Mouse (Mus musculus) left cerebral cortex, adult 11 months (tissue): ENCODE measurements at regions not wholly inside any gene's neighbourhood (a gene's known extent, or its start where the extent isn't known, plus 50 kb on each side); places are given as distances from the start of the nearest gene placed in this dataset.
"Not testable (repeated sequence)": the region's sequence is repeated elsewhere in the genome, so short reads cannot be mapped to it uniquely, and the experiment has no call there.

Source experiments
- DNase-seq: peaks from one replicate; pipeline ENCODE4 v3.0.0; 2022; ENCODE audit warnings: low spot score

GRCm38 (mm10) chr16:49409235-49409634 lies 289.8 kb upstream of the Ift57 start:
- no peak for DNase-seq

DNA sequence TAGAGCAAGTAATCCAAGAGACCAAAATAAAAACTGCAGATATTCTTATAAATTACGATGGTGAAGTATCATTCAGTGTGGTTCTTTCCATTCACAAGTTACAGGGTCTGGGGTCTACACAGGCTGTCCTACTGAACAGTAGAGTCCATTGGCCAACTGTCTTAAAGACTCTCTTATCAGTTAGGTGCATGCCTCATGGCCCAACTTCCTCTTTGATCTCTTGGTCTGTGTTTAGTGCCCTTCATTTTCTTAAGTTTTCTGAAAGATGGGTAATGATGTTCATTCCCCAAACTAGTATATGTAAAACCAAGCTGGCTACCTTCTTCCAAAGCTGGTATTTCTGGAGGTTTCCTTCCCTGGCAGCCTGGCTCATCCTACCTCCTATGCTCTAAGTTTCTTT lies 268.7 kb upstream of the Ift57 start:
- DNase-seq = no peak

DNA sequence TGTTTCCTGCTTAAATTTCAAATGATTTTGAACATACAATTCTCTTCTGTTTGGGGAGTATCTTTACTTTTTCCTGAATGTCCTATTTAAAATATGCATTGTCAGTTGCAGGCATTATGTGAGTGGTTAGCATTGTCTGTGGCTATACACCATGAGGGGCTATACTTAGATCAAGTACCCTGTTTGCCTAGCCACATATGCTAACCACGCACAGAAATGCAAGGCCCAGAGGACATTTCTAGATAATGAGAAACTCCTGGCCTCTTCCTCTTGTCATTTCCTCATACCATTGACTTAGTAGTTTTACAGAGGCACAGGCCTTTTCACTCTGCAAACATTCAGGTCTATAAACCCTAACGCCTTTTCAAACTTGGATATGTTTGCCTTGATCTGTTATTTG lies 267.1 kb upstream of the Ift57 start:
- DNase-seq = no peak

GRCm38 (mm10) chr16:49441225-49441624 lies 257.8 kb upstream of the Ift57 start:
- DNase-seq = no peak

DNA sequence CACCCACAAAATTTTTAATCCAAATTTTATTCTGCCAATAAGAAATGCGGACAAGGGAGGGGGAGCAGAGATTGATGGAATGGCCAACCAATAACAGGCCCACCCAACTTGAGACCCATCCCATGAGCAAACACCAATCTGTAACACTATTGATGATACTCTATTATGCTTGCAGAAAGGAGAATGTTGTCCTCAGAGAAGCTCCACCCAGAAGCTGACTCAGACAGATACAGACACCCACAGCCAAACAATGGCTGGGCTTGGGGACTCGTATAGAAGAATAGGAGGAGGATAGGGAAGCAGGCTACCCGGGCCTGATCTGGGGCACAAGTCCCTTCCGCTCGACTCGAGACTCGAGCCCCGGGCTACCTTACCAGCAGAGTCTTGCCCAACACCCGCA lies 251.7 kb upstream of the Ift57 start:
- DNase-seq = not testable (repeated sequence)

DNA sequence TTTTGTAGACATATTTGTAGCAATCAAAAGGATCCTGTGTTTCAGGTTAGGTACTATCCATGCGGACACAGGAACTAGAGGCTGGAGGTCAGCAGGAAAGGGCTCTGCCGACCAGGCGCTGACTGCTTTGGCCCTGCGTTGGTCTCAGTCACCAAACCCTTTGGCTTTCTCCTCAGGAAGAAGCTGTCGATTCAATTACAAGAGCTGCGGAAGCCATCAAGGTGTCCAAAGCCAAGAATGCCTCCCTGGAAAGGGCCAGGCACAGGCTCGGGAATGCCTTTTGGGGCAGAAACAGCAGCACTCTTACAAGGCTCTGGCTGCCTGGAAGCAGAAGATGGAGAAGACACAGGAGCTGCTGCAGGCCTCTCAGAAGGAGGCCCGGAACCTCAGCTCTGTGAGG lies 205.2 kb upstream of the Ift57 start:
- no peak for DNase-seq

DNA sequence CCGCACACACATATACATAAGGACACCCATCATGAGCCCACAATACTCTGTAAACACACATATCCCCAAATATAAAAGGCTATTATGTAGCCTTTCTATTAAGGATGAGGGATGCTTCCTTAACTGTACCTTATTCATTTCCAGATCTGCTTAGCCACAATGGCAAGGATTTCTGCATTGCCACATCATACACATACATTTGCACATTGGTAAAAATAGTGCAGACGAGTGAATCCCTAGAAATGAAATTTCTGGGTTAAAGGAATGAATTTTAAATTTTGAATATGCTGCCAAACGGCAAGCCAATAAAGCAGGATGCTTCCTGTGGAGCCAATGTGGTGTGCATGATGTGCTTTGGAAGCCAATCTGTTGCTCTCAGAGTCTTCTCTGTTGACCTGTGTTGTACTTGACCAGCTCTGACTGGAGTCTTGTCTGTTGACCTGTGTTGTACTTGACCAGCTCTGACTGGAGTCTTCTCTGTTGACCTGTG lies 201.5 kb upstream of the Ift57 start:
- no peak for DNase-seq

- no peak for DNase-seq
These were observed 198.2 kb upstream of the Ift57 start for GRCm38 (mm10) chr16:49500818-49501217.

- no peak for DNase-seq
These were observed 195.1 kb upstream of the Ift57 start for GRCm38 (mm10) chr16:49503897-49504413.

DNA sequence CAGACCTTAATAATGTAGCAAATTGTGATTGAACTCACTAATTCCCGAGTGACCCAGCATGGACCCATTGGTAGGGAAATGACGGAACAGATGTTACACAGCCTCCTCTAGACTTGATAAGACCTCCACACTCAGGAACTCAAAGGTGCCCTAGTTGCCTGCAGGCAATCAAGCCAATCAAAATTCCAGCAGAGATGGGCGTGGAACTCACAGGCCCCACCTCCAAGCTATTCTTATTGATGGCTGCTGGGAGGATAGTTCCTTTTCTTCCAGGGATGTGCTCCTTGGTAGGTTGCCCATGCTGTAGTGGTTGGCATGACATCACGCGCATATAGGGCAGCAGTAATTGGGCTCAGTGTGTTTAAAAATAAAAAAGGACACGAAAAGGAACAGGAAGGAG lies 194.4 kb upstream of the Ift57 start:
- DNase-seq = no peak

- no peak for DNase-seq
These were observed 193.8 kb upstream of the Ift57 start for GRCm38 (mm10) chr16:49505271-49505670.

GRCm38 (mm10) chr16:49518844-49519243 lies 180.2 kb upstream of the Ift57 start:
- DNase-seq = no peak

- no peak for DNase-seq
These were observed 178.6 kb upstream of the Ift57 start for GRCm38 (mm10) chr16:49520411-49520810.

GRCm38 (mm10) chr16:49521685-49522084 lies 177.3 kb upstream of the Ift57 start:
- DNase-seq = no peak

- no peak for DNase-seq
These were observed 176.5 kb upstream of the Ift57 start for GRCm38 (mm10) chr16:49522576-49522975.

DNA sequence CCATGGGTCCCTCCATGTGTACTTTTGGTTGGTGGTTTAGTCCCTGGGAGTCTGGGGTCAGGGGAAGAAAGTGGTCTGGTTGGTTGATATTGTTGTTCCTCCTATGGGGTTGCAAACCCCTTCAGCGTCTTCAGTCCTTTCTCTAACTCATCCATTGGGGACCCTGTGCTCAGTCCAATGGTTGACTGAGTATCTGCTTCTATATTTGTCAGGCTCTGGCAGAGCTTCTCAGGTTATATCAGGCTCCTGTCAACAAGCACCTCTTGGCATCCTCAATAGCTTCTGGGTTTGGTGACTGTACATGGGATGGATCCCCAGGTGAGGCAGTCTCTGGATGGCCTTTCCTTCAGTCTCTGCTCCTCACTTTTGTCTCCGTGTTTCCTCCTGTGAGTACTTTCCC lies 170.4 kb upstream of the Ift57 start:
- DNase-seq = not testable (repeated sequence)

DNA sequence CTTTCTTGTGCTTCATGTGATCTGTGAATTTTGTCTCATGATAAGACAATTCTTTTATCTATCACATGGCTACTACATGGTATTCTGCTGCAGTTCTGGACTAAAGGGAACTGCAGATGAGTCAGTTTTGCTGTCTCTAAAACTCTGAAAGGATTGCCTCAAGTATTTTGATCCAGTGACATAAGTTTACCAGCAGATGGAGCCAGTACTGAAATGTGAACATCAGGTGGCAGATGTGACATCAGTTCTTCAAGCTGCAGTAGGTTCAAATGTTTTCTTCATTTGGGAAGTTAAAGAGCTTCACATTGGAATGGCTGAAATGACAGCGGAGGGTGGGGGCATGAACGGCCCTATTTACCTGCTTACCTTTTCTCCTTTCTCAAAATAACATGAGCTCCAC lies 170.0 kb upstream of the Ift57 start:
- no peak for DNase-seq

GRCm38 (mm10) chr16:49530051-49530450 lies 169.0 kb upstream of the Ift57 start:
- no peak for DNase-seq

- DNase-seq = no peak
These were observed 166.9 kb upstream of the Ift57 start for GRCm38 (mm10) chr16:49532071-49532686.

- DNase-seq = no peak
These were observed 165.5 kb upstream of the Ift57 start for GRCm38 (mm10) chr16:49533498-49533998.

DNA sequence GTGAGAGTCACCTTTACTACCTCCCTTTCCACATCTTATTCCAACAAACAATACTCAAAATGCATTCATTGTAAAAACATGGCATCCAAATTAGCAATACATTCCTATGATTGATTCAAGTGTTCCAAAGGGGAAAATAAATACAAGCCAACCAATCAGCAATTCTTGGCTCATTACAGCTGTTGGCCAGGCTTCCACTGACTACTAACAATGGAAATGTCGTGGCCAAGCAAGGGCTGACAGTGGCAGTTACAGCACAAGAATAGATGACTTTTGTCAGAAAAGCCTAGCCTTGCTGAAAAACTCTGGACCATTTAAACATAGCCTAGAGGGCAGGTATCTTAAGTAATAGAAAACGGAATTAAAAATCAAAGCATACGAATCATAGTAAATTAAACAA lies 148.8 kb upstream of the Ift57 start:
- peak; percentile 17 for DNase-seq

DNA sequence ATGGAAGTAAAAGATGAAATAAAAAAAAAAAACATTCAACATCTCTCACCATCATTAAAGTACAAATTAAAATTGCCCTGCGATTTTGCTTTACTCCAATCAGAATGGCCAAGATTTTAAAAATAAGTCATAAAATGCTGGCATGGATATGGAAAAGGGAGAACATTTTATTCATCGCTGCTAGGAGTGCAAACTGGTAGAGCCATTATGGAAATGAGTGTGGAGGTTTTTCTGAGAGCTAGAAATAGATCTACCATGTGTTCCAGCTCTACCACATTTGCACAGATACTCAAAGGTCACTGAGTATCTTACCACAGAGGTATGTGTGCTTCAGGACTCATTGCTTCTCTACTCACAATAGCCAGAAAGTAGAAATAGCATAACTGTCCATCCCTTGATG lies 129.0 kb upstream of the Ift57 start:
- DNase-seq = peak; percentile 22

GRCm38 (mm10) chr16:49572485-49573170 lies 126.4 kb upstream of the Ift57 start:
- no peak for DNase-seq

DNA sequence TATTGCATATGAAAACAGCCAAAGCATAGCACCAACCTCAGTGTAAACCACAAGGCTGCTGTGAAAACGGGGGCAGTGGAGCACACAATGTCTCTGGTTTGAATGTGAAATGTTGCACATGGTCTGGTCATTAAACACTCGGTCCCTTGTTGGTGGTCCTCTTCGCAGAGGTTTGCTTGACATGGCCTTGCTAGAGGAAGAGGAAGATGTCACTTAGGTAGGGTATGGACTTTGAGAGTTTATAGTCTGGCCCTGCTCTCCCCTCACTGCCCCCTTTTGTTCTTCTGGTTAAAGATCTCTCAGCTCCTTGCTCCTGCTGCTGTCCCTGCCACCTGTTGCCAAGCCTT lies 125.9 kb upstream of the Ift57 start:
- DNase-seq = no peak
